Mouse (Mus musculus): ENCODE measurements around the gene Tmem41a.
"Not testable (repeated sequence)": the region's sequence is repeated elsewhere in the genome, so short reads cannot be mapped to it uniquely, and the experiment has no call there.

Gene Tmem41a

GRCm38 (mm10) chr16:21946761-21947715 lies at the start of gene Tmem41a:
Tmem41a (minus strand) TSS chr16:21947552.
- DNase-seq: peak; percentile 87

GRCm38 (mm10) chr16:21996402-21996801 lies 49.0 kb upstream of the Tmem41a start:
- no peak for DNase-seq

GRCm38 (mm10) chr16:21995304-21995703 lies 48.0 kb upstream of the Tmem41a start, which contains the start of gene Liph:
Liph (minus strand) TSS chr16:21995663.
- no peak for DNase-seq

- no peak for DNase-seq
These were observed 44.4 kb upstream of the Tmem41a start for GRCm38 (mm10) chr16:21991774-21992173.

- DNase-seq: not testable (repeated sequence)
These were observed 43.5 kb upstream of the Tmem41a start for GRCm38 (mm10) chr16:21990893-21991292.

GRCm38 (mm10) chr16:21987956-21988355 lies 40.6 kb upstream of the Tmem41a start:
- no peak for DNase-seq

GRCm38 (mm10) chr16:21986191-21986590 lies 38.8 kb upstream of the Tmem41a start:
- no peak for DNase-seq

GRCm38 (mm10) chr16:21984091-21984490 lies 36.7 kb upstream of the Tmem41a start:
- no peak for DNase-seq

GRCm38 (mm10) chr16:21983581-21983980 lies 36.2 kb upstream of the Tmem41a start:
- no peak for DNase-seq

GRCm38 (mm10) chr16:21983146-21983545 lies 35.8 kb upstream of the Tmem41a start:
- no peak for DNase-seq

GRCm38 (mm10) chr16:21977347-21977746 lies 30.0 kb upstream of the Tmem41a start:
- DNase-seq: no peak

GRCm38 (mm10) chr16:21976203-21976602 lies 28.9 kb upstream of the Tmem41a start:
- DNase-seq: no peak

- DNase-seq: no peak
These were observed 24.1 kb upstream of the Tmem41a start for GRCm38 (mm10) chr16:21971446-21971845.

GRCm38 (mm10) chr16:21970536-21970935 lies 23.2 kb upstream of the Tmem41a start:
- no peak for DNase-seq

GRCm38 (mm10) chr16:21969874-21970273 lies 22.5 kb upstream of the Tmem41a start:
- DNase-seq: no peak

GRCm38 (mm10) chr16:21965576-21965975 lies 18.2 kb upstream of the Tmem41a start:
- DNase-seq: no peak

GRCm38 (mm10) chr16:21955591-21955990 lies 8.2 kb upstream of the Tmem41a start:
- DNase-seq: no peak

GRCm38 (mm10) chr16:21928471-21928870 lies 18.9 kb downstream of the Tmem41a start:
- DNase-seq: no peak

GRCm38 (mm10) chr16:21916681-21917080 lies 30.7 kb downstream of the Tmem41a start:
- no peak for DNase-seq

GRCm38 (mm10) chr16:21913347-21913746 lies 34.0 kb downstream of the Tmem41a start:
- peak; percentile 22 for DNase-seq

- not testable (repeated sequence) for DNase-seq
These were observed 38.4 kb downstream of the Tmem41a start for GRCm38 (mm10) chr16:21908906-21909305.

- no peak for DNase-seq
These were observed 40.5 kb downstream of the Tmem41a start for GRCm38 (mm10) chr16:21906902-21907301.

GRCm38 (mm10) chr16:21905996-21906395 lies 41.4 kb downstream of the Tmem41a start:
- DNase-seq: no peak

GRCm38 (mm10) chr16:21904636-21905035 lies 42.7 kb downstream of the Tmem41a start:
- DNase-seq: no peak
